Mouse (Mus musculus) mouse trophoblast stem cell (cell line): Measurements from ENCODE around the gene 6430531B16Rik.

Experiments
- in situ Hi-C, 2 experiments: fragments of 300-500 bp; cut with MseI, MboI; formaldehyde crosslinking; loops; 2 replicates in 1 of 2; 3 replicates in 1 of 2; pipeline ENCODE4 v1.15.1; 2025

6430531B16Rik gene

GRCm38 (mm10) chr7:139940476-139941209 is 37.9 kb downstream of the 6430531B16Rik start:
- in situ Hi-C loops = no loop called here

GRCm38 (mm10) chr7:139937810-139938209 is 40.7 kb downstream of the 6430531B16Rik start:
- in situ Hi-C loops = no loop called here

- in situ Hi-C loops = no loop called here
Observed at GRCm38 (mm10) chr7:139937138-139937537, 41.4 kb downstream of the 6430531B16Rik start.

- in situ Hi-C loops = no loop called here
Observed at GRCm38 (mm10) chr7:139936705-139937104, 41.9 kb downstream of the 6430531B16Rik start.

- in situ Hi-C loops = no loop called here
Observed at GRCm38 (mm10) chr7:139930732-139931131, 47.8 kb downstream of the 6430531B16Rik start.
